Mouse (Mus musculus) skeletal muscle tissue, adult 2 months (tissue): ENCODE results near the gene Prpf31.
"Not testable (repeated sequence)": the region's sequence is repeated elsewhere in the genome, so short reads cannot be mapped to it uniquely, and the experiment has no call there.

ENCODE experiments used
- DNase-seq: peaks from one replicate; pipeline ENCODE4 v3.0.0-alpha.2; 2012; ENCODE audit warnings: low read depth, low spot score

The Prpf31 gene

GRCm38 (mm10) chr7:3629543-3630477 is at the start of gene Prpf31, which contains the start of gene Tfpt:
Gene Prpf31 (plus strand): TSS chr7:3629985.
Gene Tfpt (minus strand): TSS chr7:3629929.
- DNase-seq, result peak; percentile 94

- DNase-seq, result no peak
Measured at GRCm38 (mm10) chr7:3580029-3580428, 49.8 kb upstream of the Prpf31 start.

GRCm38 (mm10) chr7:3585763-3586162 is 44.0 kb upstream of the Prpf31 start:
- DNase-seq, result no peak

GRCm38 (mm10) chr7:3586255-3586654 is 43.5 kb upstream of the Prpf31 start:
- no peak for DNase-seq

GRCm38 (mm10) chr7:3587292-3587691 is 42.5 kb upstream of the Prpf31 start:
- DNase-seq, result no peak

GRCm38 (mm10) chr7:3590550-3590949 is 39.2 kb upstream of the Prpf31 start:
- DNase-seq, result no peak

- no peak for DNase-seq
Measured at GRCm38 (mm10) chr7:3591534-3591933, 38.3 kb upstream of the Prpf31 start.

- no peak for DNase-seq
Measured at GRCm38 (mm10) chr7:3593855-3594254, 35.9 kb upstream of the Prpf31 start.

GRCm38 (mm10) chr7:3594686-3595085 is 35.1 kb upstream of the Prpf31 start:
- no peak for DNase-seq

GRCm38 (mm10) chr7:3595146-3595545 is 34.6 kb upstream of the Prpf31 start:
- DNase-seq, result no peak

- DNase-seq, result not testable (repeated sequence)
Measured at GRCm38 (mm10) chr7:3597755-3598154, 32.0 kb upstream of the Prpf31 start.

GRCm38 (mm10) chr7:3601119-3601518 is 28.7 kb upstream of the Prpf31 start:
- DNase-seq, result peak; percentile 44

GRCm38 (mm10) chr7:3606798-3607197 is 23.0 kb upstream of the Prpf31 start:
- DNase-seq, result no peak

GRCm38 (mm10) chr7:3607391-3607790 is 22.4 kb upstream of the Prpf31 start:
- no peak for DNase-seq

- no peak for DNase-seq
Measured at GRCm38 (mm10) chr7:3608668-3609067, 21.1 kb upstream of the Prpf31 start.

GRCm38 (mm10) chr7:3609082-3609481 is 20.7 kb upstream of the Prpf31 start:
- peak; percentile 68 for DNase-seq

GRCm38 (mm10) chr7:3610437-3610836 is 19.3 kb upstream of the Prpf31 start:
- DNase-seq, result no peak

- no peak for DNase-seq
Measured at GRCm38 (mm10) chr7:3611006-3611405, 18.8 kb upstream of the Prpf31 start.

GRCm38 (mm10) chr7:3614021-3614420 is 15.8 kb upstream of the Prpf31 start:
- no peak for DNase-seq

- DNase-seq, result no peak
Measured at GRCm38 (mm10) chr7:3616057-3616388, 13.8 kb upstream of the Prpf31 start, which contains the start of gene Oscar. Gene Oscar (minus strand): TSS chr7:3616157.

- no peak for DNase-seq
Measured at GRCm38 (mm10) chr7:3616389-3617241, 13.2 kb upstream of the Prpf31 start.

- peak; percentile 87 for DNase-seq
Measured at GRCm38 (mm10) chr7:3617242-3617995, 12.4 kb upstream of the Prpf31 start, which contains the start of gene Ndufa3. Gene Ndufa3 (plus strand): TSS chr7:3617373.
